Comparison of ENCODE assay signal across 8 mouse cellular contexts in the genomic region with DNA sequence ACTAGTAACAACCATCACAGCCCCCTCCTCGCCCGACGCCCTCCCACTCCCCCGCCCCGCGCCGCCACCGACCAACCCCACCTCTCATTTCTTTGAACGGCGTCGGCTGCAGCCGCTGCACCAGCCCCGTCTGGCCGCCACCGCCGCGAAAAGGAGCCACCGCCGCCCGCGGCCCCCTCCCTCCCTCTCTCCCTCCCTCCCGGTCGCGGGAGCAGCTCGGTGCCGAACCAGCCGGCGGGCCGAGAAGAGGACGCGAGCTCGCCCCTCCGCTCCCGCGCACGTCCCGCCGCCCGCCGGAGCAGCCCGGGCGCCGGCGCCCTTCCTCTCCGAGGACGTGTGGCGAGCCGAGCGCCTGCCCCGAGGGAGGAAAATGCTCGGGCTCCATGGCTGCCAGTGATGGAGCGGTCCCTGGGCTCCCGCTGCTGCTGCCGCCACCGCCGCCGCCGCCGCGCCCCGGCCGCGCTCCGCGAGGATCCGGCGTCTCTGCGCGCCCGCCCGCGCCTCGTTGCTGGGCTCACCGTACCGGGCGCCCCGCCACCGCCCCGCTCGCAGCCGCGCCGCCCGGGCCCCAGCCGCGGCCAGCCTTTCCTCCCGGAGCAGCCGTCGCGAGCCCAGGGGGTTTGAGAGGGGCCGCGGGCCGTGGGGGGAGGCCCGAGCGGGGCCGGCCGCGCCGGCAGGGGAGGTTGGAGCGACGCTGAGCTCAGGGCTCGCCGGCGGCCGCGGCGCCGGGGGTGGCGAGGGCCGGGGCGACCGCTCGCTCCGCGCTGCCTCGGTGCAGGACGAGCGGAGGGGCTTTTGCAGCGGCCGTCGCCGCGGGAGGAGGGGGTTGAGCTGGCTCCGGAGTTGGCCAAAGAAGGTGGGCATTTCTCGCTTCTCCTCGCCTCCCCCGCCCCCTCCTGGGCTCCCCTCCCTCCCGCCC. TPM values are rescaled to one million over a fixed set of nuclear protein-coding genes. Genes with fewer than 3 reads are reported as not detected.
DNase-seq lines count a peak whose midpoint lies in the region; ATAC-seq lines count a peak whose summit lies in the region.

Gene Tsc22d1, plus strand, starts transcription at position 100 of the 919 bp plus-strand sequence.

- H3K4me1 ChIP-seq in hindbrain, embryonic 12.5 days, result peaks cover 37% of the 10 kb centered on the region
- peaks cover 41% of the 10 kb centered on the region for H3K4me1 ChIP-seq in midbrain, embryonic 13.5 days (replicated peaks)

- peak; percentile 56 for DNase-seq in ovary, postnatal 10 days (ENCODE audit: low spot score)
- DNase-seq in ovary, adult 18-20 months (ENCODE audit: low spot score), result no peak
- DNase-seq in cerebellum, postnatal 10 days, result peak; percentile 72 to 85
- DNase-seq in gastrocnemius, adult 8-10 months (ENCODE audit: low spot score in 2 of 2), result no peak
- peak in 1 of 2 experiments; percentile 55 for DNase-seq in left cerebral cortex, postnatal 25 days (ENCODE audit: low spot score in 2 of 2)
- peak; percentile 43 for DNase-seq in thymus, postnatal 0 days (ENCODE audit: low spot score)

- peak; percentile 7 for ATAC-seq in hindbrain, embryonic 12.5 days (ENCODE audit: low FRiP score)
- ATAC-seq in midbrain, embryonic 13.5 days, result peak; percentile 46

- peak within 1 kb of the TSS; percentile 100 for H3K9ac ChIP-seq in hindbrain, embryonic 12.5 days
- peak within 1 kb of the TSS; percentile 100 for H3K9ac ChIP-seq in midbrain, embryonic 13.5 days (replicated peaks)

- intact Hi-C loops in left cerebral cortex, postnatal 25 days (cut with DNase I), result loop anchor here (1.0 to 10.0 kb wide), 3 partner anchors 36 to 570 kb away; partner anchors contain the start of gene Tpt1

- under 1% methylated on average over 89 of the region's 128 CpGs for WGBS in hindbrain, embryonic 12.5 days
- WGBS in midbrain, embryonic 13.5 days, result under 1% methylated on average over 102 of the region's 128 CpGs

- H3K27ac ChIP-seq in hindbrain, embryonic 12.5 days, result peak within 1 kb of the TSS; percentile 100
- H3K27ac ChIP-seq in midbrain, embryonic 13.5 days, result peak within 1 kb of the TSS; percentile 100

- H3K9me3 ChIP-seq in hindbrain, embryonic 12.5 days (replicated peaks), result no peaks in the 10 kb centered on the region
- no peaks in the 10 kb centered on the region for H3K9me3 ChIP-seq in midbrain, embryonic 13.5 days

- peaks cover 26% of the 10 kb centered on the region for H3K36me3 ChIP-seq in hindbrain, embryonic 12.5 days
- peaks cover 24% of the 10 kb centered on the region for H3K36me3 ChIP-seq in midbrain, embryonic 13.5 days

- H3K4me3 ChIP-seq in hindbrain, embryonic 12.5 days, result peak within 1 kb of the TSS; percentile 93
- peak within 1 kb of the TSS; percentile 97 for H3K4me3 ChIP-seq in midbrain, embryonic 13.5 days (replicated peaks)

- H3K27me3 ChIP-seq in hindbrain, embryonic 12.5 days, result no peaks in the 10 kb centered on the region
- H3K27me3 ChIP-seq in midbrain, embryonic 13.5 days, result no peaks in the 10 kb centered on the region

- H3K4me2 ChIP-seq in hindbrain, embryonic 12.5 days (replicated peaks), result peak within 1 kb of the TSS; percentile 93
- peak within 1 kb of the TSS; percentile 99 for H3K4me2 ChIP-seq in midbrain, embryonic 13.5 days (replicated peaks)

RNA-seq across cellular contexts. Expression of gene Tsc22d1, which starts in this region (rescaled TPM):
- 100 to 1,000 TPM; 102 to 145 (median 124) TPM for total RNA-seq in gastrocnemius, adult 8-10 months (2022)
- polyA plus RNA-seq in hindbrain, embryonic 12.5 days (2016; fragmentation: Nextera tagmentation; extraction: Ambion mirVana), result 458 and 517 TPM in 2 replicates
- 100 to 1,000 TPM; 565 to 602 TPM for total RNA-seq in left cerebral cortex, postnatal 25 days (2021)
- 644 and 657 TPM in 2 replicates for polyA plus RNA-seq in midbrain, embryonic 13.5 days (2015; fragmentation: Nextera tagmentation; extraction: Ambion mirVana)
- 320 and 360 TPM in 2 replicates for polyA plus RNA-seq in thymus, postnatal 0 days (2015; fragmentation: Nextera tagmentation; extraction: Ambion mirVana)

Comparison
In these comparisons a context has a peak if more than half of its experiments do, and no peak if none do; other contexts are left out.
1. DNase-seq: peak in ovary, postnatal 10 days (single experiment), cerebellum, postnatal 10 days (2 of 2) and thymus, postnatal 0 days (single experiment); none in ovary, adult 18-20 months (single experiment) and gastrocnemius, adult 8-10 months (0 of 2).